Mouse (Mus musculus): ENCODE results near the gene N6amt1. TPM values are rescaled to one million over a fixed set of nuclear protein-coding genes. Genes with fewer than 3 reads are reported as not detected.

Gene N6amt1
- total RNA-seq, 1 experiment = 9.3 TPM

DNA sequence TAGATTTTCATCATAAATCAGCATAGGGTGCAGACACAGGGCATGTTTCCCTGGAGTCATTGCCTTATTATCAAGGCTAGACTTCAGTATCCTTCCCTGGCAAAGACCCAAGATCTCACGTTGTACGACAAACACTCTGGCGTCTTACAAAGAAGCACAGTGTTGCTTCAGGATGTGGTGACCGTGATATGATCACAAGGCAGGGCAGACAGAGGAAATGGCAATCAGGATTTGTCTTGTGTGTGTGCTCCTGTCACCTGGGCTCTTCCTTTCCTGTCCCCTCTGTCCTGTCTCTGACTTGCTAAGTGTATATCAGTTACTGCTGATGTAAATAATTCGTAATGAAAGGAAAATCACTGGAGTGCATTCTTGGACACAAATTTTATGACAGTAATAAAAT is 29.4 kb upstream of the N6amt1 start:
- in situ Hi-C loops (cut with MboI; ENCODE audit: low sequenced_read_pairs in 2 of 2, unreplicated experiment in 2 of 2) = no loop called here
- Histone ChIP-seq H3K9me3 (ENCODE audit: control insufficient read depth, insufficient read depth, low read depth, low read length) (no peaks in the 10 kb centered on the region), H3K4me1 (ENCODE audit: control insufficient read depth in 2 of 2, insufficient read depth in 2 of 2, low read length in 2 of 2, poor library complexity in 1 of 2) (no peaks in the 10 kb centered on the region), H3K36me3 (ENCODE audit: control insufficient read depth, insufficient read depth, low read length, poor library complexity, severe bottlenecking) (no peaks in the 10 kb centered on the region), H3K4me3 (ENCODE audit: insufficient read depth in 1 of 2, low read depth in 1 of 2, low read length in 2 of 2, poor library complexity in 1 of 2, severe bottlenecking in 1 of 2) (no peak overlapping the region), H3K27ac (ENCODE audit: insufficient read depth, low read depth, low read length, poor library complexity, severe bottlenecking) (no peak overlapping the region), H3K9ac (ENCODE audit: insufficient read depth, low read depth, low read length, poor library complexity, severe bottlenecking) (no peak overlapping the region)
- no peak for DNase-seq (ENCODE audit: low read depth, low spot score)
- TF ChIP-seq CHD2 (IDR thresholded peaks at IDR 0.05; ENCODE audit: low read depth, low read length) (no peak), ZNF384 (IDR thresholded peaks at IDR 0.05; ENCODE audit: low read depth, low read length) (no peak), HCFC1 (IDR thresholded peaks at IDR 0.05; ENCODE audit: borderline replicate concordance, insufficient read depth, low read length) (no peak), ZC3H11A (IDR thresholded peaks at IDR 0.05; ENCODE audit: borderline replicate concordance, low read depth, low read length) (no peak), MAFK (IDR thresholded peaks at IDR 0.05; ENCODE audit: insufficient read depth, low read depth, low read length) (no peak)

DNA sequence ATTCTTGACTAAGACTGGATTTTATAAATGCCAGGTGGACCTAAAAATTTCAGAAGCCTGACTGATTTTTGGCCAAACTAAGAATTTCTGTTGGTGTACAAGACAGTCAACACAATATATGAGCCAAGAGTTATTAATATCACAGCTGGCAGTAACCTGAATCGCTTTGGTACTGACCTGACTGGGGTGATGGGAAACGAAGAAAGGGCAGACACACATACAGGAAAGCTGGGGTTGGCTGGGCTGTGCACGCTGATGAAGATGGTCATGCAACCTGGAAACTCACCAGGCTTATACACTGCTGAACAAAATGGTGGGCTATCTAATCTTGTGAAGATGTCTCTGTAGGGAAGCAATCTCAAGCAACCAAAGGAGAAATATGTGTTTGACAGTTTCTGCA is 24.0 kb upstream of the N6amt1 start:
- in situ Hi-C loops (cut with MboI; ENCODE audit: low sequenced_read_pairs in 2 of 2, unreplicated experiment in 2 of 2) = no loop called here
- Histone ChIP-seq H3K4me1 (ENCODE audit: control insufficient read depth in 2 of 2, insufficient read depth in 2 of 2, low read length in 2 of 2, poor library complexity in 1 of 2) (no peaks in the 10 kb centered on the region), H3K4me3 (ENCODE audit: insufficient read depth in 1 of 2, low read depth in 1 of 2, low read length in 2 of 2, poor library complexity in 1 of 2, severe bottlenecking in 1 of 2) (no peak overlapping the region), H3K36me3 (ENCODE audit: control insufficient read depth, insufficient read depth, low read length, poor library complexity, severe bottlenecking) (no peaks in the 10 kb centered on the region), H3K9me3 (ENCODE audit: control insufficient read depth, insufficient read depth, low read depth, low read length) (no peaks in the 10 kb centered on the region), H3K9ac (ENCODE audit: insufficient read depth, low read depth, low read length, poor library complexity, severe bottlenecking) (no peak overlapping the region), H3K27ac (ENCODE audit: insufficient read depth, low read depth, low read length, poor library complexity, severe bottlenecking) (no peak overlapping the region)
- DNase-seq (ENCODE audit: low read depth, low spot score) = no peak
- TF ChIP-seq HCFC1 (IDR thresholded peaks at IDR 0.05; ENCODE audit: borderline replicate concordance, insufficient read depth, low read length) = no peak
- no peak for TF ChIP-seq ZC3H11A (IDR thresholded peaks at IDR 0.05; ENCODE audit: borderline replicate concordance, low read depth, low read length)
- TF ChIP-seq MAFK (IDR thresholded peaks at IDR 0.05; ENCODE audit: insufficient read depth, low read depth, low read length) = no peak

DNA sequence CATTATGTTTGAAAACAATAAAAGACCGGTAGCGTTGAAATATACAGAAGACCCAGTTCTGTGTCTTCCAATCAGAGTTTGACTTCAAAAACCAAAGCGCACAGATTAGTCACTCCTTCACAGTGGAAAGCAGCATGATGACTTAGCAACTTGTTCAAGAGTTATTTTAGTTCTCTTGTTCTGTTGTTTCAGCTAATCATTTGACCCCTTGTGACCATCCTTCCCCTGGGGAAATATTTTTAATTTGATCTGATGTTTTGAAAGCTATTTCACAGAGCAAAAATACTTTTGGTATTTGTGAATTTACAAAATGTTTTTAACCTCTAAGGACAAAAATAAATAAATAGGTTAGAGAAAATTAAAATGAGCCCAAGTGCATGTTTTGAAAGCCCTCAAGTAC is 19.2 kb upstream of the N6amt1 start:
- TF ChIP-seq HCFC1 (IDR thresholded peaks at IDR 0.05; ENCODE audit: borderline replicate concordance, insufficient read depth, low read length) = no peak
- TF ChIP-seq MAFK (IDR thresholded peaks at IDR 0.05; ENCODE audit: insufficient read depth, low read depth, low read length) = no peak
- TF ChIP-seq ZNF384 (IDR thresholded peaks at IDR 0.05; ENCODE audit: low read depth, low read length) = no peak
- no peak for TF ChIP-seq CHD2 (IDR thresholded peaks at IDR 0.05; ENCODE audit: low read depth, low read length)
- TF ChIP-seq ZC3H11A (IDR thresholded peaks at IDR 0.05; ENCODE audit: borderline replicate concordance, low read depth, low read length) = no peak
- Histone ChIP-seq H3K9me3 (ENCODE audit: control insufficient read depth, insufficient read depth, low read depth, low read length) (no peaks in the 10 kb centered on the region), H3K4me3 (ENCODE audit: insufficient read depth in 1 of 2, low read depth in 1 of 2, low read length in 2 of 2, poor library complexity in 1 of 2, severe bottlenecking in 1 of 2) (no peak overlapping the region), H3K4me1 (ENCODE audit: control insufficient read depth in 2 of 2, insufficient read depth in 2 of 2, low read length in 2 of 2, poor library complexity in 1 of 2) (no peaks in the 10 kb centered on the region), H3K36me3 (ENCODE audit: control insufficient read depth, insufficient read depth, low read length, poor library complexity, severe bottlenecking) (no peaks in the 10 kb centered on the region), H3K27ac (ENCODE audit: insufficient read depth, low read depth, low read length, poor library complexity, severe bottlenecking) (no peak overlapping the region), H3K9ac (ENCODE audit: insufficient read depth, low read depth, low read length, poor library complexity, severe bottlenecking) (no peak overlapping the region)
- in situ Hi-C loops (cut with MboI; ENCODE audit: low sequenced_read_pairs in 2 of 2, unreplicated experiment in 2 of 2) = no loop called here
- no peak for DNase-seq (ENCODE audit: low read depth, low spot score)

DNA sequence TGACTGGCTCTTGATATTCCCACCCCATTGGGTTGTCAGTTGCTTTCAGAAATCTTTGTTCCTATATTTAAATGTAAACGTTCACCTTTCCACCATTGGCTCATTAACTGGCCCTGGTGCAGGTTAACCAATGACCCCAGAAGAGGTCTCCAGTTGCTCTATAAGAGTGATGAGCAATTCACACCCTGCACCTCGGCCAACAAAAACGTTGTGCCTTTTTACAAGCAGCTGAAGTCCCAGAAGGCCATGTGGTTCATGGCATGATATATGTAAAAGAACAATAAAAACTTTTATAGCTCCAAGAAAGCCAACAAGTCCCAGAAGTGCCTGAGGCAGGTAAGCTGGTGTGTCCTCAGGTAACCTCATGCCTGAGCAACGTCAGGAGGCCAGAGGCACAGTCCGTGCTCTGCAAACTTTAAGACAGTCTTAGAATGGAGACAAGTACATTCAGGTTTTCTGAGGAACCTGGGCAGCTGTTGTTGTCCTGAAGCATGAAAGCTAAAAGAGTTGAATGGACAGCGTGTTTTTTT is 12.9 kb upstream of the N6amt1 start:
- Histone ChIP-seq H3K9ac (ENCODE audit: insufficient read depth, low read depth, low read length, poor library complexity, severe bottlenecking) (no peak overlapping the region), H3K4me1 (ENCODE audit: control insufficient read depth in 2 of 2, insufficient read depth in 2 of 2, low read length in 2 of 2, poor library complexity in 1 of 2) (no peaks in the 10 kb centered on the region), H3K9me3 (ENCODE audit: control insufficient read depth, insufficient read depth, low read depth, low read length) (no peaks in the 10 kb centered on the region), H3K27ac (ENCODE audit: insufficient read depth, low read depth, low read length, poor library complexity, severe bottlenecking) (no peak overlapping the region), H3K36me3 (ENCODE audit: control insufficient read depth, insufficient read depth, low read length, poor library complexity, severe bottlenecking) (no peaks in the 10 kb centered on the region), H3K4me3 (ENCODE audit: insufficient read depth in 1 of 2, low read depth in 1 of 2, low read length in 2 of 2, poor library complexity in 1 of 2, severe bottlenecking in 1 of 2) (no peak overlapping the region)
- no peak for TF ChIP-seq ZC3H11A (IDR thresholded peaks at IDR 0.05; ENCODE audit: borderline replicate concordance, low read depth, low read length)
- no peak for TF ChIP-seq ZNF384 (IDR thresholded peaks at IDR 0.05; ENCODE audit: low read depth, low read length)
- TF ChIP-seq HCFC1 (IDR thresholded peaks at IDR 0.05; ENCODE audit: borderline replicate concordance, insufficient read depth, low read length) = no peak
- TF ChIP-seq CHD2 (IDR thresholded peaks at IDR 0.05; ENCODE audit: low read depth, low read length) = no peak
- TF ChIP-seq MAFK (IDR thresholded peaks at IDR 0.05; ENCODE audit: insufficient read depth, low read depth, low read length) = no peak
- in situ Hi-C loops (cut with MboI; ENCODE audit: low sequenced_read_pairs in 2 of 2, unreplicated experiment in 2 of 2) = no loop called here
- no peak for DNase-seq (ENCODE audit: low read depth, low spot score)

DNA sequence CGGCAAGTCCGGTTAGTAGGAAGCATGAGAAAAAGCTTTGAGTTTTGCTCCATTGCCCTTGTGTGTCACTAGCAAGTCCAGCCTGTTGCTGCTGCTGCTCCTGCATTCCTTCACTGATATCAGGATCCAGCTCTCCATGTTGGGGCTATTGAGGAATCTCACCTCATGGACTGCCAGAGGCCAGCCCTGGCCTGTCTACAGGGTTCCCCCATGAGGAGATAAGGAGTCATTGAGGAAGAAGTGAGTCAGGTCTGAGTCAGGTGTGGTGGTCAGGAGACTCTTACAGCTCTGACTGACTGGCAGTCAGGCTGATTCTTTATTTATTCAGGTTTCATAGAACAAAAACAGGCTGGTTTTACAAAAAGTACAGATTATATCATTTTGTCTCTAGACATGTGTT is 5.9 kb upstream of the N6amt1 start:
- no peak overlapping the region for H3K27ac ChIP-seq (ENCODE audit: insufficient read depth, low read depth, low read length, poor library complexity, severe bottlenecking)
- TF ChIP-seq ZNF384 (IDR thresholded peaks at IDR 0.05; ENCODE audit: low read depth, low read length) (no peak), CHD2 (IDR thresholded peaks at IDR 0.05; ENCODE audit: low read depth, low read length) (no peak), ZC3H11A (IDR thresholded peaks at IDR 0.05; ENCODE audit: borderline replicate concordance, low read depth, low read length) (no peak), MAFK (IDR thresholded peaks at IDR 0.05; ENCODE audit: insufficient read depth, low read depth, low read length) (no peak)
- in situ Hi-C loops (cut with MboI; ENCODE audit: low sequenced_read_pairs in 2 of 2, unreplicated experiment in 2 of 2) = no loop called here
- no peaks in the 10 kb centered on the region for H3K4me1 ChIP-seq (ENCODE audit: control insufficient read depth in 2 of 2, insufficient read depth in 2 of 2, low read length in 2 of 2, poor library complexity in 1 of 2)
- no peaks in the 10 kb centered on the region for H3K36me3 ChIP-seq (ENCODE audit: control insufficient read depth, insufficient read depth, low read length, poor library complexity, severe bottlenecking)
- no peak overlapping the region for H3K4me3 ChIP-seq (ENCODE audit: insufficient read depth in 1 of 2, low read depth in 1 of 2, low read length in 2 of 2, poor library complexity in 1 of 2, severe bottlenecking in 1 of 2)
- H3K9ac ChIP-seq (ENCODE audit: insufficient read depth, low read depth, low read length, poor library complexity, severe bottlenecking) = no peak overlapping the region
- DNase-seq (ENCODE audit: low read depth, low spot score) = no peak
- H3K9me3 ChIP-seq (ENCODE audit: control insufficient read depth, insufficient read depth, low read depth, low read length) = no peaks in the 10 kb centered on the region
